Mouse (Mus musculus) cortical plate, adult 2 months (tissue): ENCODE results near the gene Aar2.

ENCODE experiments used
- CTCF ChIP-seq: fragments of 200-500 bp; IDR thresholded peaks from 2 replicates; pipeline ENCODE4 v1.5.1; 2011; ENCODE audit warnings: mild to moderate bottlenecking, control low read depth, low read length; ENCODE audit not compliant: insufficient read depth; ENCODE audit errors: extremely low read depth
- POLR2A ChIP-seq: fragments of 200-500 bp; IDR thresholded peaks from 2 replicates; pipeline ENCODE4 v1.6.1; 2011; ENCODE audit warnings: mild to moderate bottlenecking, low read length, control low read depth; ENCODE audit not compliant: insufficient read depth; ENCODE audit errors: extremely low read depth

DNA sequence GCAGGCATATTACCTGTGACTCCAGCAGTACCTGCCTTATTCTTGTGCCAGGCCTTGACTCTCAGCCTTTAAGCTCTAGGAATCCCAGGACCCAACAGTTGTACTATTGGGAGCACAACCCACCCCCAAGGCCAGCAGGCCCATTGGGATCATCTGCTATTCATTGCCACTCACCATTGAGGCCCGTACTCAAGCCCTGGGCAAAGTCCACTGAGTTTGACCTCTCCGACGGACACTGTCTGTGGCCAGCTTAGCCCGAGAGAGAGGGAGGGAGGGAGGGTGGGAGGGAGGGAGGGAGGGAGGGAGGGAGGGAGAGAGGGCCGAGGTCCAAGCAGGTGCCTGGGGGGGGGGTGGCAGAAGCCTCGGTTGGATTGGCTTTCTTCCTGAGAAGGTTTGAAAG, 34.8 kb upstream of the Aar2 start:
- TF ChIP-seq CTCF, result no peak
- no peak for TF ChIP-seq POLR2A
